Mouse (Mus musculus): ENCODE data around the gene Tril.

GRCm38 (mm10) chr6:53778424-53778955 lies 42.1 kb downstream of the Tril start:
- TF ChIP-seq CTCF (IDR thresholded peaks at IDR 0.05; ENCODE audit: low read depth) = no peak
- no peak for TF ChIP-seq EP300 (IDR thresholded peaks at IDR 0.05; ENCODE audit: low read depth)

Measured in liver, postnatal 0 days (tissue).